In genomic region chr1:118741286-118741685, GRCm38 (mm10) we compare ENCODE assay signal across 16 mouse cellular contexts.
DNase-seq lines count a peak whose midpoint lies in the region; ATAC-seq and TF ChIP-seq lines count a peak whose summit lies in the region.
"Had no signal": no experiment of that assay in that cellular context is flagged by ENCODE, and none has a peak within 500 bp of the region (broad histone marks: within the 10 kb centered on the region; RNA-seq: fewer than 3 reads in every experiment).

No protein-coding gene starts in this region.

- TF ChIP-seq POLR2A in liver, adult 2 months (IDR thresholded peaks at IDR 0.05; ENCODE audit: extremely low read depth, insufficient read depth, low read length): no peak

- no peak overlapping the region for H3K27ac ChIP-seq in heart, embryonic 12.5 days (ENCODE audit: poor library complexity, severe bottlenecking)
- H3K27ac ChIP-seq in liver, adult 2 months (replicated peaks; ENCODE audit: insufficient read depth, low read depth, low read length): no peak overlapping the region
- no peak overlapping the region for H3K27ac ChIP-seq in liver, postnatal 0 days (ENCODE audit: low read depth)
- H3K27ac ChIP-seq in gastrocnemius, adult 2 months: no peak overlapping the region
- H3K27ac ChIP-seq in midbrain, postnatal 0 days (ENCODE audit: low read depth, low read length): no peak overlapping the region
- H3K27ac ChIP-seq: hindbrain, embryonic 15.5 days; kidney, postnatal 0 days; limb, embryonic 12.5 days; macrophage; neural tube, embryonic 12.5 days had no signal

- no peaks in the 10 kb centered on the region for H3K36me3 ChIP-seq in heart, embryonic 12.5 days
- H3K36me3 ChIP-seq in liver, adult 2 months (ENCODE audit: control insufficient read depth, insufficient read depth, low read length): no peaks in the 10 kb centered on the region
- H3K36me3 ChIP-seq in liver, postnatal 0 days (replicated peaks; ENCODE audit: insufficient read depth, low read length): no peaks in the 10 kb centered on the region
- H3K36me3 ChIP-seq in midbrain, postnatal 0 days (ENCODE audit: insufficient read depth, low read length): no peaks in the 10 kb centered on the region
- H3K36me3 ChIP-seq: G1E; hindbrain, embryonic 15.5 days; limb, embryonic 12.5 days; neural tube, embryonic 12.5 days had no signal

- H3K27me3 ChIP-seq in heart, embryonic 12.5 days (replicated peaks): no peaks in the 10 kb centered on the region
- no peaks in the 10 kb centered on the region for H3K27me3 ChIP-seq in liver, adult 2 months (ENCODE audit: control insufficient read depth, insufficient read depth, low read length)
- no peaks in the 10 kb centered on the region for H3K27me3 ChIP-seq in liver, postnatal 0 days (ENCODE audit: insufficient read depth, low read length)
- no peaks in the 10 kb centered on the region for H3K27me3 ChIP-seq in midbrain, postnatal 0 days (ENCODE audit: insufficient read depth, low read length)
- H3K27me3 ChIP-seq: hindbrain, embryonic 15.5 days; limb, embryonic 12.5 days; neural tube, embryonic 12.5 days had no signal

- no peaks in the 10 kb centered on the region for H3K79me2 ChIP-seq in liver, adult 2 months (ENCODE audit: control insufficient read depth, insufficient read depth, low read length)

- no peak overlapping the region for H3K9ac ChIP-seq in heart, embryonic 12.5 days
- H3K9ac ChIP-seq in liver, adult 2 months (ENCODE audit: low read depth, low read length): no peak overlapping the region
- H3K9ac ChIP-seq in liver, postnatal 0 days (replicated peaks): no peak overlapping the region
- no peak overlapping the region for H3K9ac ChIP-seq in midbrain, postnatal 0 days (replicated peaks; ENCODE audit: low read length, poor library complexity, severe bottlenecking)
- H3K9ac ChIP-seq: hindbrain, embryonic 15.5 days; limb, embryonic 12.5 days; neural tube, embryonic 12.5 days had no signal

- H3K4me2 ChIP-seq in heart, embryonic 12.5 days: no peak overlapping the region
- H3K4me2 ChIP-seq in liver, postnatal 0 days (ENCODE audit: low read depth, low read length): no peak overlapping the region
- H3K4me2 ChIP-seq in midbrain, postnatal 0 days (ENCODE audit: low read depth, low read length, poor library complexity, severe bottlenecking): no peak overlapping the region
- H3K4me2 ChIP-seq: hindbrain, embryonic 15.5 days; limb, embryonic 12.5 days; neural tube, embryonic 12.5 days had no signal

- peaks cover under 1% of the 10 kb centered on the region; the same call in 1 of the 2 replicates for H3K4me1 ChIP-seq in heart, embryonic 12.5 days (replicated peaks)
- no peaks in the 10 kb centered on the region for H3K4me1 ChIP-seq in liver, adult 2 months (ENCODE audit: control insufficient read depth, insufficient read depth, low read length)
- H3K4me1 ChIP-seq in liver, postnatal 0 days (ENCODE audit: insufficient read depth): no peaks in the 10 kb centered on the region
- no peaks in the 10 kb centered on the region for H3K4me1 ChIP-seq in midbrain, postnatal 0 days (ENCODE audit: insufficient read depth, low read length)
- H3K4me1 ChIP-seq: hindbrain, embryonic 15.5 days; limb, embryonic 12.5 days; neural tube, embryonic 12.5 days had no signal

- TF ChIP-seq EP300 in liver, postnatal 0 days (IDR thresholded peaks at IDR 0.05; ENCODE audit: low read depth): no peak

- no peak for ATAC-seq in heart, embryonic 12.5 days (ENCODE audit: insufficient number of reproducible peaks, low FRiP score)
- no peak for ATAC-seq in liver, postnatal 0 days
- ATAC-seq in midbrain, postnatal 0 days (ENCODE audit: low FRiP score): no peak
- ATAC-seq: midbrain, embryonic 16.5 days had no signal

- H3K9me3 ChIP-seq in heart, embryonic 12.5 days (replicated peaks): peaks cover 10% of the 10 kb centered on the region; the same call in 1 of the 2 replicates
- H3K9me3 ChIP-seq in liver, postnatal 0 days (ENCODE audit: low read length): no peaks in the 10 kb centered on the region
- peaks cover 5% of the 10 kb centered on the region; the same call in 1 of the 2 replicates for H3K9me3 ChIP-seq in midbrain, postnatal 0 days (ENCODE audit: low read length)
- H3K9me3 ChIP-seq: neural tube, embryonic 12.5 days had no signal

- intact Hi-C loops in gastrocnemius, adult 2 months (cut with DNase I): no loop called here

- peak; percentile 91 for DNase-seq in heart, adult 11 months
- DNase-seq in liver, adult 2 months (ENCODE audit: extremely low read depth, low read depth, low spot score): peak; percentile 94
- no peak for DNase-seq in liver, postnatal 0 days
- peak; percentile 85 for DNase-seq in gastrocnemius, adult 2 months
- peak; percentile 77 for DNase-seq in skeletal muscle tissue, adult 2 months (ENCODE audit: low read depth, low spot score)
- DNase-seq in midbrain, postnatal 0 days (ENCODE audit: low spot score): no peak
- DNase-seq: adrenal gland, postnatal 25 days; right cerebral cortex, adult 18-20 months had no signal

- no peak for TF ChIP-seq CTCF in liver, adult 2 months (IDR thresholded peaks at IDR 0.05; ENCODE audit: low read depth, low read length)
- TF ChIP-seq CTCF in liver, postnatal 0 days (IDR thresholded peaks at IDR 0.05; ENCODE audit: low read depth): no peak
- no peak for TF ChIP-seq CTCF in gastrocnemius, adult 2 months (IDR thresholded peaks at IDR 0.05)
- no peak for TF ChIP-seq CTCF in midbrain, postnatal 0 days (IDR thresholded peaks at IDR 0.05)

- 82% methylated on average over 5 of the region's 5 CpGs for WGBS in heart, embryonic 12.5 days
- WGBS in liver, adult 2 months: 28% methylated on average over 5 of the region's 5 CpGs
- 81% methylated on average over 5 of the region's 5 CpGs for WGBS in liver, postnatal 0 days (ENCODE audit: insufficient replicate concordance)
- 93% methylated on average over 5 of the region's 5 CpGs for WGBS in midbrain, postnatal 0 days

- no peak overlapping the region for H3K4me3 ChIP-seq in heart, embryonic 12.5 days
- H3K4me3 ChIP-seq in liver, adult 2 months (ENCODE audit: insufficient read depth, low read depth, low read length): no peak overlapping the region
- no peak overlapping the region for H3K4me3 ChIP-seq in liver, postnatal 0 days (ENCODE audit: low read depth, low read length)
- no peak overlapping the region for H3K4me3 ChIP-seq in gastrocnemius, adult 2 months
- no peak overlapping the region for H3K4me3 ChIP-seq in midbrain, postnatal 0 days (ENCODE audit: low read depth, low read length)
- H3K4me3 ChIP-seq: hindbrain, embryonic 15.5 days; limb, embryonic 12.5 days; neural tube, embryonic 12.5 days had no signal

Comparison
In these comparisons a context has a peak if more than half of its experiments do, and no peak if none do; other contexts are left out.
1. DNase-seq: peak in heart, adult 11 months (single experiment), liver, adult 2 months (single experiment), gastrocnemius, adult 2 months (single experiment) and skeletal muscle tissue, adult 2 months (single experiment); none in liver, postnatal 0 days (single experiment) and midbrain, postnatal 0 days (single experiment).